Mouse (Mus musculus) myocyte (in vitro differentiated cells): Measurements from ENCODE around the gene Lmnb2.

Experiments
- CEBPB ChIP-seq: IDR thresholded peaks from 2 replicates; pipeline ENCODE4 v1.6.1; 2011; ENCODE audit warnings: mild to moderate bottlenecking, moderate library complexity; ENCODE audit not compliant: poor library complexity, insufficient read depth, severe bottlenecking
- E2F4 ChIP-seq: IDR thresholded peaks from one replicate; pipeline ENCODE4 v1.6.1; 2011; ENCODE audit warnings: mild to moderate bottlenecking, control low read depth, moderate library complexity; ENCODE audit not compliant: insufficient read depth
- MAX ChIP-seq: IDR thresholded peaks from one replicate; pipeline ENCODE4 v1.6.1; 2011; ENCODE audit warnings: low read depth, mild to moderate bottlenecking, control low read depth
- MYOG ChIP-seq, 3 experiments: IDR thresholded peaks; one replicate each; pipeline ENCODE4 v1.6.1; 2011; ENCODE audit warnings: control low read depth in 2 of 3, low read depth in 2 of 3, mild to moderate bottlenecking in 2 of 3; ENCODE audit not compliant: insufficient read length in 2 of 3, control insufficient read depth in 1 of 3, insufficient read depth in 1 of 3
- POLR2A ChIP-seq: IDR thresholded peaks from one replicate; pipeline ENCODE4 v1.6.1; 2011; ENCODE audit warnings: low read depth, mild to moderate bottlenecking, control low read depth, moderate library complexity; ENCODE audit not compliant: insufficient read length
- TCF3 ChIP-seq: IDR thresholded peaks from one replicate; pipeline ENCODE4 v1.6.1; 2011; ENCODE audit warnings: low read depth, control low read depth; ENCODE audit not compliant: insufficient read length

DNA sequence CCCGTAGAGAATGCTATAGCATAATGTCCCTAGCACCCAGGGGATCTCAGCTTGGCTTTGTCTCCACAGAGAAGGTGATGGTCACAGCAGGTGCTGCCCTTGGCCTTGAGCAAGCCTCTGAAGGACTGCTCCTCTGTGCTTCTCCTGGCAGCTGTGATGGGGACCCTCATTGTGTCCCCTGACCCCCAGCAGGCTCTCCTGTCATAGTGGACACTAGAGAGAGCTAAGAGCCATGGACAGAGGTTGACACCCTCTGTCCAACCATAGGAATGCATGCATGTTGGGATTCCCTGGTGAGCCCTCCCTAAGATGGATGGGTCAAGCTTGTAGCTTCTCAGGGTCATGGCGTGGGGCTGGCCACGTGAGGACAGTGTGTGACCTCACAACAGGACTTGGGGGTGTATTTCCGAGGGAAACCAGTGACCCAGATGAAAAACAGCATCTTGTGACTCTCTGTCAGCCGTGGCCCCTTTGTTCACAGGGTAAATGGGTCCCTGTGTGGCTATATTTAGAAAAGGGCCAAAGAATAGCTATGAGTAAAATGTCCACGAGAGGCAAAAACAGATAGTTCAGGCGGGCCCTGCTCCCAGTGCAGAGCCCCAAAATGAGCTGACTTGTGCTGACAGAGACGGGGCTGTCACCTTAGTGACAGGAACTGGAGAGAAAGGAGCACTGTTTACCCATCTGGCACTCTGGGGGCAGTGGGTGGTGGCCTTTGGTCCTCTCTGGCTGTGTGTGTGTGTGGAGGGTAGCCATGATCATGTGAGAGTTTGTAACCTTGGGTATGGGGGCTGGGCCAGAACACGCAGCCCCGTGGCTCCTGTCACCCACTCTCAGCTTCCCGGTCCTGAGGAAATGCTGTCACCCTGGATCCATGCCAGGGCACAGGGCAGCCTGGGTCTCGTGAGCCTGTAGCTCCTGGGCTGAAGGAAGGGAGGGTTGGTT is 45.3 kb upstream of the Lmnb2 start:
- TF ChIP-seq POLR2A, result no peak
- TF ChIP-seq CEBPB, result no peak
- TF ChIP-seq MYOG (IDR thresholded peaks at IDR 0.05; ENCODE audit: control insufficient read depth in 1 of 3, insufficient read depth in 1 of 3, insufficient read length in 2 of 3, low read depth in 2 of 3), result no peak
- no peak for TF ChIP-seq E2F4
- no peak for TF ChIP-seq MAX
- no peak for TF ChIP-seq TCF3
